Mouse (Mus musculus): ENCODE measurements around the gene Angptl2.

Angptl2 gene

GRCm38 (mm10) chr2:33268384-33269131 lies 52.7 kb downstream of the Angptl2 start:
- no peak for DNase-seq (ENCODE audit: low read depth, low spot score)

- DNase-seq (ENCODE audit: low read depth, low spot score), result no peak
Observed at GRCm38 (mm10) chr2:33269132-33269493, 53.2 kb downstream of the Angptl2 start.

- DNase-seq (ENCODE audit: low read depth, low spot score), result no peak
Observed at GRCm38 (mm10) chr2:33270569-33270968, 54.7 kb downstream of the Angptl2 start.

- DNase-seq (ENCODE audit: low read depth, low spot score), result no peak
Observed at GRCm38 (mm10) chr2:33271511-33271910, 55.6 kb downstream of the Angptl2 start.

- DNase-seq (ENCODE audit: low read depth, low spot score), result no peak
Observed at GRCm38 (mm10) chr2:33272665-33273439, 57.0 kb downstream of the Angptl2 start.

- DNase-seq (ENCODE audit: low read depth, low spot score), result no peak
Observed at GRCm38 (mm10) chr2:33274719-33275490, 59.0 kb downstream of the Angptl2 start.

- DNase-seq (ENCODE audit: low read depth, low spot score), result no peak
Observed at GRCm38 (mm10) chr2:33279758-33280157, 63.9 kb downstream of the Angptl2 start.

- DNase-seq (ENCODE audit: low read depth, low spot score), result no peak
Observed at GRCm38 (mm10) chr2:33280525-33280924, 64.7 kb downstream of the Angptl2 start.

GRCm38 (mm10) chr2:33281807-33282206 lies 65.9 kb downstream of the Angptl2 start:
- no peak for DNase-seq (ENCODE audit: low read depth, low spot score)

GRCm38 (mm10) chr2:33282877-33283276 lies 67.0 kb downstream of the Angptl2 start:
- DNase-seq (ENCODE audit: low read depth, low spot score), result no peak

GRCm38 (mm10) chr2:33283674-33284073 lies 67.8 kb downstream of the Angptl2 start:
- DNase-seq (ENCODE audit: low read depth, low spot score), result no peak

- no peak for DNase-seq (ENCODE audit: low read depth, low spot score)
Observed at GRCm38 (mm10) chr2:33288837-33289236, 73.0 kb downstream of the Angptl2 start.

GRCm38 (mm10) chr2:33290491-33290890 lies 74.6 kb downstream of the Angptl2 start:
- DNase-seq (ENCODE audit: low read depth, low spot score), result no peak

GRCm38 (mm10) chr2:33292057-33292456 lies 76.2 kb downstream of the Angptl2 start:
- no peak for DNase-seq (ENCODE audit: low read depth, low spot score)

GRCm38 (mm10) chr2:33295115-33295514 lies 79.2 kb downstream of the Angptl2 start:
- DNase-seq (ENCODE audit: low read depth, low spot score), result no peak

Measured in CD4-positive, CD25-positive, alpha-beta regulatory T cell, adult 2 months (primary cell).